Mouse (Mus musculus): ENCODE measurements around the gene Mphosph6. TPM values are rescaled to one million over a fixed set of nuclear protein-coding genes. Genes with fewer than 3 reads are reported as not detected.

The Mphosph6 gene
- 10 to 100 TPM; 61.0 to 74.5 TPM for polyA plus RNA-seq (2017; shearing (Covaris generic))

DNA sequence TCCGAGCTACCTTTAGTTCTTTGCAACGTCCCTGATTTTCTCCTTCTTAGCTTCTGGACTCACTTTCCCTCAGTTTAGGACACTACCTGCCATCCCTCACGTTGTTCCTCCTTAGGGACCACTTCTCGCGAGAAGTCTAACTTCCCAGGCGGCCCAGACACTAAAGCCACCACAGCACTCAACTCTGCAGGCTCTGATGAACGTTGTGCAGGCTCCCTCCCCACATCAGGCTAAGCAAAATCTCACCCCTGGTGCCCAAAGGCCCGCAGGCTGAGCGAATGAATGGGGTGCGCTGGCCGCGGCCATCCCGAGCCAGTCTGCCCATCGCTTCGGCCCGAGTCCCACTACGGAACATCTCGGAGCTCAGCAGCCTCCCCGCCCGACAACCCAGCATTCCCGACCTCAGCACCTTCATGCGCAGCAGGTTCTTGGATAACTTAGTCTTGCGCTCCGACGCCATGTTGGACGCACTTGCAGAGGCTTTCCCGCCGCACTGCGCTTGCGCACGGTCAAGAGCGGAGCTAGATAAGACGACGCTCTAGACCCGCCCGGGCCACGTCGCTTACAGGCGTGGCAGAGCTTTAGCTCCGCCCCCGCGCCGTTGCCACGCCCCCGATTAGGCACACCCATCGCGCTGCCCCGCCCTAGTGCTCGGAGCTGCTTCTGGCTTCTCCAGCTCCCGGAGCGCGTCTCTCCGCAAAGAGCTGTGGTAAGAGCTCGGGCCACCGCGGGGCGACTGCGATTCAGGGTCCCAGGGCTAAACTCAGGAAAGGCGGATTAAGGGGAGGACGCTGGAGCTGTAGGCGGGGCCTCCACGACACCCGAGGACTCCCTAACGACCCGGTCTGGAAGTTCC is at the start of gene Mphosph6:
Gene Mphosph6 (minus strand): TSS at position 501 of the 856 bp plus-strand sequence.
- ATAC-seq: peak; percentile 94

DNA sequence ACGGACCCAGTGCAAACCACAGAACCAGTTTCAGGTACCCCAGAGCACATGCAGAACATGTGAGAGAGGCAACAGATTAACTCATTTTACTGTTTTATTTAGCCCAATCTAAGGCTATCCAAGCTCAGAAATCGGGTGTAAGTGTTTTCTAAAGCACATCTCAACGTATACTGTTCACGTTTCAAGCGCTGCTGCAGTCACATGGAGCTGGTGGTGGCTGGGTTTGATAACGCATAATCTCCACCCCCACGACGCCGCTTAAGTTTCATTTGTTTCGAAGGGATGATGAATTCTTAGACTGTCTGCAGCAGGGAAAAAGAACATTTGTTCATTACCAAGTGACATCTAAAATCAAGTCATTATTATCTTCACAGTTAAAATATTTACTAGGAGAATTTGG is 48.7 kb upstream of the Mphosph6 start:
- ATAC-seq: no peak

DNA sequence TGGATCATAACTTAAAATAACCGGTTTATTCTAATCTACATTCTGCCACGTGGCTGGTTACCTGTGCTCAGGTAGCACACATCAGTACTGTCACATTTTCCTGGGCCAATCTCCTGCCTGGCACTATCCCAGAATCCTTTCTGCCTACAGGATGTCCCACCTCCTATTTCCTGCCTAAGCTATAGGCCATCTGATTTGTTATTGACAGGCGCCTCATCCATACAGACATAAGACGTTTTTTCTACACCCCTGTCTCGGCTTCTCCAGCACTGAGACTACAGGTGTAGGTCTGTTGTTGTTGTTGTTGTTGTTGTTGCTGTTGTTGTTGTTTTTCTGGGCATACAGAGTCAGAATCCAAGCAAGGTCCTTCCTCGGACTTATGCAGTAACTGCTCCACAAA is 46.1 kb upstream of the Mphosph6 start:
- ATAC-seq: no peak

DNA sequence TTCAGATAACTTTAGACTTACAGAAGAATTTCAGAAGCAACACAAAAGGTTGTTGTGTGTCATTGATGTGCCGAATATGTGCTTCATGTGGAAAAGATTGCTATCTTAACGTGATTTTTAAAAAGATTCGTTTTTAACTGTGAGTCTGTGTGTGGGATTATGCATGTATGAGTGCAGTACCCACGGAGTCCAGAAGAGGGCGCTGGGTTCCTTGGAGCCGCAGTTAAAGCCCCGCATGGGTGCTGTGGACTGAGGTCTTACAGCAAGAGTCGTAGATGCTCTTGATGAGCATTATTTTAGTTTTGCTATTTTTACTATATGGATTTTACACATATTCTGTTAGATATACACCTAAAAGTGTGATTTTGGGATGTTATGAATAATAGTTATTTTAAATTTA is 42.0 kb upstream of the Mphosph6 start:
- no peak for ATAC-seq

DNA sequence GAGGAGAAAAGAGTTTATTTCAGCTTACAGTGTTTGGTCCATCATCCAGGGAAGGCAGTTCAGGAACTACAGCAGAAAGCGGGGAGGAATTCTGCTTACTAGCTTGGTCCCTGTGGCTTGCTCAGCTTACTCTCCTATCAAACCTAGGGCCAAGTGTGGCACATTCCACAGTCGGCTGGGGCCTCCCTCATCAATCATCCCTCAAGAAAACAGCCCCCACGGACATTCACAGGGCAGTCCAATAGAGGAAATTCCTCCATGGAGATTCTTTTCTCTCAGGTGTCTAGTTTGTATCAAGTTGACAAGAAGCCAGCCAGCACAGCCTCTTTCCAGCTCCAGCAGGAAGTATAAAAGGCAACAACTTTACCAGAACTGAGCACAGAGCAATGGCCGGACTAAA is 11.8 kb upstream of the Mphosph6 start:
- ATAC-seq: no peak

DNA sequence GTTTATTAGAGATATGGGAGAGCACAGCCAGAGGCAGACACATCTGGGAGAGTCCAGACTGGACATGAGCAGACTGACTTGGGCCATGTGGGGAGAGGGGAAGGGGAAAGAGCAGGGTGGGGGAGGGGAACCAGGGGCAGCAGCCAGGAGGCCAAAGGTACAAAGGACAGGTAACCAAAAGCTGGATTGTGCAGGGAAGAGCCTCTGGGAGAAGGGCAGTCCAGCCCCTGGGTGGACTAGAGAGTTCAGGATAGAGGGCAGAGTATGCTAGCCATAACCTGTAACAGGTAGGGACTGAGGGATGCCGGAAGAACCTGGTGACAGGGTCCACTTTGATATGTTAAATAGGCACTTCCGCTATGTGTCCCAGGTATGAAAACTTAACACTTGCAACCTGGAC is 8.9 kb upstream of the Mphosph6 start:
- no peak for ATAC-seq

DNA sequence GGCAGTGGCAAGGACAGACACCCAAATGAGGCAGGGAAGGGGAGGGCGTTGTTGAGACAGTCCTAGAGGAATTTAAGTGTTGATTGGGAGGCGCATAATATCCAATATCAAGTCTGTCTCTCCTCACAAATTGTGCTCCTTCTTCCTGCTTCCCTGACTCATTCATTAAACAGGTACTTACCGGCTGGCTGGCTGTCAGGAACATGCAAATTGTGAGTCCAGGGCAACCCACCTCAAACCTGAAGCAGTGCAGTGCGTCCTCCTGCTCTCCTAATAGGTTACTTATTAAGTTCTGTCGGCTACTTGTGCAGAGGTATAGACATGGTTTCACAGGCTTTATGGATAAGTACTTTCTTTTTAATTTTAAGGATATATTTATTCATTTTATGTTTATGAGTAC is 3.7 kb upstream of the Mphosph6 start:
- ATAC-seq: no peak

DNA sequence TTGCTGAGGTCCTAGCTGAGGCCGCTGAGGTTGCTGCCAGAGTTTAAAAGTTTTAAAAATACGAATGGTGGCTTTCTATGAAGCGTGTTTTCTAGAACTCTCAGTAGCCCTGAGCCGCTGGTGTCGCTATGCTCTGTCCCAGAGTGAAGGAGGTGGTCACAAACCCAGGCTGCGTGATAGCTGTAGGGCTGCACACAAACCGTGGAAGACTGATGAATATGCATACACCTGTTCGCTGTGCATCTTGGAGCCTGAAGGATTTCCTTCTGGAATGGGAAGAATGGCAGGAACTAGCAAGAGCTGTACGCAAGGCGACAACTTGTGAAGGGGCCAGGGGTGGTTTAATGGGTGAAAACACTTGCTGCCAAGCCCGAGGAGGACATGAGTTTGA is 551 bp upstream of the Mphosph6 start:
- ATAC-seq: peak; percentile 29

DNA sequence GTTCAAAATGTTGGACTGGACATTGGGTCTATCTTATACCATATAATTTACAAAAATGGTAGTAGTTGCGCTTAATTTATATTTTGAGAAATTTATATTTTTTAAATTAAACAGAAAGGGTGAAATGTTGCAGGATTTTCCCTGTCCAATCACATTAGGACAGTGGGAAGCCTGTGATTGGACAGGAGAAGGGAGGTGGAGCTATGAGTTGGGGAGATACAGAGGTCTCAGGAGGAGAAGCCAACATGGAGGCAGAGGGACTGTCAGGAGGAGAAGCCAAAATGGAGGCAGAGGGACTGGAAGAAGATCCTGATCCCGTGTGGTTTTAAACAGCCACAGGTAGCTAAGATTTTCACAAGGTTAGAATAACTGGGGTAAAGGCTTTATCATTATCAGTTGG is 3.7 kb downstream of the Mphosph6 start:
- no peak for ATAC-seq

DNA sequence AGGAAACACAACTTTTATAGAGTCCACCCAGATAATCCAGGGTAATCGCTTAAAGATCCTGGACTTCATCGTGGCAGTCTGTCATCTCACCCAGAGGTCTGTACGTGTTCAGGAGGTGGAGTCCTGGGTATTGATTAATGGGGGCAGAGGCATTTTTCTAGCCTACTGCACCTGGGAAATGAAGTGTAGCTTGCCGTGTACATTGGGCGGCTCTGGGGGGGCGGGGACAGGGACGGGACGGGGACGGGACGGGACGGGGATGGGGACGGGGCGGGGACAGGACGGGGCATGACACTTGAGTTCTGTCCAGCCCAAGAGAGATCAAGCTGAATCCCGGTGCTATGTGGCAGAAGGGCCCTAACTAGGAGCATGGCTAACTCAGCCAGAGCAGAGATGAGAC is 5.3 kb downstream of the Mphosph6 start:
- ATAC-seq: no peak

DNA sequence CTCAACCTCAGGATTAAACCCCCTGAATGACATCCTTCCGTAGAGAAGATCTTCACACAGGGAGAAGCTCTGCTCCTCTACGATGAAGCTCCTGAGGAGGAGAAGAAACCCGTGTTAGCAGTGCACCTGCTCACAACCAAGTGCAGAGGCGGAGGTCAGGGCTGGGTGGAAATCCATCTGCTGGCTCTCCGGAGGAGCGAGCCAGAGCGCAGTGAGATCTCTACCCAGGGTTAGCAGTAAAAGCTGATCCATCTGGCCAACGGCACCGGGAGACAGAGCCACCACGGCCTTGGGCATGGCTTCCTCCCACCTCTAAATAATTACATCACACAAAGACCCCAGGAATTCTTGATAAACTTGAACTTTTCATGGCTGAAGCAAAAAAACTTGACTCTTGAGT is 7.2 kb downstream of the Mphosph6 start:
- ATAC-seq: no peak

DNA sequence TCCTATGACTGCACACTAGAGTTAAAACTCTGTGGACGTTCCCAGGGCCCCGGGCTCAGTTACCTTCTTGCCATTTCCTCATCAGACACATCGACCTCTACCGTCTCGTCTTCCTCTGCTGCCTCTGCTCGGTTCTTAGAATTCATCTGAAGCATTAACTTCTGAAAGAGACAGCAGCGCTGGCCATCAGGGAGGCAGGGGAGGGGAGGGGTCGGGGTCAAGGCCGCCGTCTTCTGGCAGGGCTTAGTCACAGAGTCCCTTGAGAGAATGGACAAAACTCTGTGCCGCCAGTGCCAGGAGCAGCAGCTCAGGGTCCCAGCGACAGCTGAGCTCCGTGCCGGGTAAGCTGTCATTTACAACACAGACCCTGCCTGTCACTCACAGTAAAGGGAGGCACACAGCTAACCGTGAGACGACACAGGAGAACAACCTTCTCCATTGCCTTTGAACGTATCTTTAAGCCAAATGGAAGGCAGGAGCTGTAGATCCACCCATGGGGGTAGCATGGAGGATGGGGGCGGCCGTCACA is 9.1 kb downstream of the Mphosph6 start:
- no peak for ATAC-seq

DNA sequence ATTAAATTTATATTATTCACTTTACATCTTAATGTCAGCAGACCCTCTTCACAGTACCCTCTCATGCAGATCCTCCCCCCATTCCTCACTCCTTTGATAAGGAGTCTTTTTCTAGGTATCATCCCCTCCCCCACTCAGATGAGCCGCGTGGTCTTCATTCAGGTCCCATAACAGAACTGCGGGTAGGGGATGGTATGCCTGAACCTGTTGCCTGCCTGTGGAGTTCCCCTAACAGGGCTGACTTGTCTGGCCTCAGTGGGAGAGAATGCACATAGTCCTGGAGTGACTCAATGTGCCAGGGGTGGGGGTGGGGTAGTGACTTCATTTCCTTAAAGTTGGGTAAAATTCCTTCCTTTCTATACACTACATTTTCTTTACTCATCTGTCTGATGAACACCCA is 15.3 kb downstream of the Mphosph6 start:
- ATAC-seq: no peak

DNA sequence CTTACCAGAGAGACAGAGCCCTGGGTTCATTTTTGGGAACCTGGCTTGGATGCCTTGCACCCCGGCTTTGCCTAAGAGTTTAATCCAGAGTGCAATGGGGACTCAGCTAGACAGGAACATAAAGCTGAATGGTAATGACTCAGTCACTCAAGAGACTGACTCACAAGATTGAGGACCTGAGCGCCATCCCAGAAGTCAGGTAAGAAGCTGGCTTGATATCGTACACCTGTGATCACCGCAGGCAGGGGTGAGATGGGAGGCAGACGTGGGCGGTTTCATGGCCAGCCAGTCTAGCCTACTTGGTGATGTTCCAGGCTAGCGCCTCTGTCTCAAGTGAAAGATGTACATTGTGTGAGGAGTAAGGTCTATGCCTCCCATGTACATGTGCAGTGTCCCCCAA is 18.7 kb downstream of the Mphosph6 start:
- no peak for ATAC-seq

DNA sequence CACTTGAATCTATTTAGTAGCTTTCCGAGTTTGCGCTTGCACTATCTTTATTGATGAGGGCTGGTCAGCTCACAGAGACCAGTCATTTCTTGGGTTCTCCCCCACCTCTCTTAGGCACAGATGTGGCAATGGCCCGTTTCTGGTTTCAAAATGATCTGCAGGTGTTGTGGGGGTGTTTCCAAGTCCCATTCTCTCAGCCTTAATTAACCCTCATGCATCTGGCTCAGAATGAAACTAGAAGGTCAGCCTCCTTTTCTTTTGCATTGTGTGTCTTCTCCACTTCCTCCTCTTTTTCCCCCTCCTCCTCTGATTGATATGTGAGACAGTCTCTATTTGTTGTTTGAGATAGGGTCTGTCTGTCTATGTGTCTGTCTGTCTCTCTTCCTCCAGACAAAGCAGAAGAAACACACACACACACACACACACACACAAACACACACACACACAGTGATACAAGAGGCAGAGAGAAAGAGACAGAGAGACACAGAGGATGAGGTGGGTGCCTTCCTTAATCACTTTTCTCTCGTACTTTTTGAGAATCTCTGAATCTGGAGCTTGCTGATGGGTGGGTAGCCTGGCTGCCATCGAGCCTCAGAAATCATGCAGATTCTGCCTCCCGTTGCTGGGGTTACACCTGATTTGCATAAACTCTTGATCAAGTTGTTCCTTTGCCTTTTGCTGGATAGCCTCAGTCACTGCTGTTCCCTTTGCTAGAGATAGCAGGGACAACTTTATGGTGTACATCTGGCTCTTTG is 20.2 kb downstream of the Mphosph6 start:
- peak; percentile 55 for ATAC-seq

DNA sequence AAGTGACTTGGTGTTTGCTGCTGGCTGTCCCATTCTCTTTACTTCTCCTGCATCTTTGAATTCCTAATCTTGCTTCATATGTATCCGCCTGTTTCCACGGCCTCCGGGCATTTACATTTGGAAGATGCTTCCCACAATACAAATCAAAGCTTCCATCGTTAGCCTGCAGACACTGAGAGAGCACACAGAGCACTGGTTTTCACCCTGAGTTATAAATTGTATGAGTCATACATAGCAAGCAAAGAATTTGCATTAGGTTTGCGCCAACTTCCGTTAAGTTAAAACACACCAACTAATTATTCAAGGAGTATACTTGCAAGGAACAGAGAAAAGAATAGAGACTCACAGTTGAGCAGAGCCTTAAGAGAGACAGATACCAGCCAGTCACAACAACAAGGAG is 22.4 kb downstream of the Mphosph6 start:
- peak; percentile 30 for ATAC-seq

DNA sequence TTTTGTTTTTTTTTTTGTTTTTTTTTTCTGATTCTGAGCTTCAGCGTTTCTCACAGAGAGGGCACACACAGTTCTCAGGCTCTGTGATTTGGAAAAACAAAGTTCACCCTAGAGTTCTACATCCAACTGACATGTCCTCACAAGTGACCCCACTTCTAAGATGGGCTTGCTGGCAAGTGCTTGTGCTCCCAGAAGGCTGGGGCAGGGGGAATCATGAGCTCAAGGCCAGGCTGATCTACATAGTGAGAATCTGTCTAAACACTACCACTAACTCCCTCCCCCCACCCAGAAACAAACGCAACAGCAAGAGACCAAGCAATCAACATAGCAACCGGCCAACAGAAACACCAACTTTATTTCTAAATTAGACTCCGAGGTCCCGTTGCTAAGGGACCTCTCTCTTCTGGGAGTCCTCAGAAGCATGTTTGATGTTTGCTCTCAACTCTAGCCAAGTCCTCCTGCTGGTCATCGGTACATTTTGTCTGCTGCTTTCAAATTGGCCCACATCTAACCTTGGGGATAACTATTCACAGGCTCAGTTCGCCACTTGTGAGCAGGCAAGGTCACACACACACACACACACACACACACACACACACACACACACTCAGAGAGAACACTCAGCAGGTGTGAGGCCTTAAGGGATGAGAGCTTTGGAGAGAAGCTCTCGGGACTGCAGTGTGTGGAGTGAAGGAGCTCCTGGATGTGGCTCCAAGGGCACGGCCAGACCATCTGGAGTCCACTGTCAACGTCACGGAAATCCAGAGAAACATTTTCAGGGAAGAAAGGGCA is 23.0 kb downstream of the Mphosph6 start:
- no peak for ATAC-seq

DNA sequence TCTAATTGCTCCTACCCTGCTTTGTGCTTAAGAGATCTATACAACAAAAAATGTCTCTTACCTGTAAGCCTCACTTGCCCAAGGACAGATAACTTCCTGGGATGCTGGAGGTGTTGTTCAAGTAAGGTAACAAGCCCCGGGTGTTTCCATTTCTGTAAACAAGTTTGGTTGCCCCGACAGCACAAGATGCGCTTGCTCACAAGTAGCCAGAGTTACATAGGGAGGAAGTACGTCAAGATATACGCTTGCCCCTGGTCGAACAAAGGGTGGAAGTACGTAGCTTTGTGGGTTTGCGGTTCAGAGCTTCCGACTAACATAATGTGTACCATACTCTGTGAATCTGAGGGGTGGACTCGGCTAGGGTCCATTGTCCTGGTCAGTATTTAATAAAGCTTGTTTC is 25.7 kb downstream of the Mphosph6 start:
- ATAC-seq: peak; percentile 55

DNA sequence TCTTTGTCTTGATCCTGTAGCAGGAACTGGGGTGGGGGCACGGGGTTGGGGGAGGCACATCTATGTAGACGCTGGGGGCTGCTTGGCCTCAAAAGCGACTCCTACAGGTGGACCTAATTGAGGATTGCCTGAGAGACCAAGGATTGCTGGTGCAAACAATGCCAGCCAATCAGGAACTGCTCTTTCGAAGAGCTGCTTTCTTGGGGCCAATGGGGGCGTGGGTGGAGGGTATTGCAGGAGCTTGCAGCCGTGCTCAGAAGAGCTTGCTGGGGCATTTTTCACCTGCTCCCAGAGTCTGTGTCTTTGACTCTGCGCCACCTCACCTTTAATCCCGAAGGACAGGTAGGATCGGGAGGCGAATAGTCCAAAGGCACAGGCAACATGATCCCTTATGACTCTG is 26.1 kb downstream of the Mphosph6 start:
- no peak for ATAC-seq

DNA sequence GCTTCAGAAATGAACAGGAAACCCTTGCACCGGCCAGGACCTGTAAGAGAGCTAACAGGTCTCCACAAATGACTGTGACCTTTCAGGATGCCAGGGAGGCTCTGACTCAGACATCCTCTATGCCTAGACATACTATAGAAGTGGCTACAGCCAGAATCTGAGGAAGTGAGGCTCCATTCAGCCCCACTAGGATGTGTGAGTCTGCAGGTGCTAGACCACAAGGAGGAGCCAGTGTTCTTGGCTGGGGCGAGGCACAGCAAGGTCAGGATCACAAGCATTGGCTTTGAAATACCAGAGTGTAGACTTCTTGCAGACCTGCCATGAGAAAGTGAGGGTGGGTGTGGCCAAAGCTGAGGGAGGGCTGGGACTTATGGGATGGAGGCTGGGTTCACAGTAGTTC is 29.1 kb downstream of the Mphosph6 start:
- peak; percentile 81 for ATAC-seq

DNA sequence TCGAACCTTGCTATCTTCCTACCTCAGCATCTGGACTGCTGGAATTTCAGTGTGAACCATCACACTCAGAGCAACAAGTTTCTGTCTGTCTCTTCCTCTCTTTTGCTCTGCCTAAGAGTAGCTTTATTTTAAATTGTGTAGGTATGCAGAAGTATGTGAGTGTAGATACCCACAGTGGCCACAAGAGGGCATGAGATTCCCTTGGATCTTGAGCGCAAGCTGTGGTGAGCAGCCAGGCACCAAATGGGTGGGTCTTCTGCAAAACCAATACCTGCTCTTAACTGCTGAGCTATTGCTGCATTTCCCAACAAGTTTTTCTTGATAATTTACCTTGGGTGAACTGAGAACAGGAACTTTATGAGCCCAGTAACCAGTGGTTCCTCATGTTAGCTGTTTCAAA is 29.6 kb downstream of the Mphosph6 start:
- peak; percentile 26 for ATAC-seq

DNA sequence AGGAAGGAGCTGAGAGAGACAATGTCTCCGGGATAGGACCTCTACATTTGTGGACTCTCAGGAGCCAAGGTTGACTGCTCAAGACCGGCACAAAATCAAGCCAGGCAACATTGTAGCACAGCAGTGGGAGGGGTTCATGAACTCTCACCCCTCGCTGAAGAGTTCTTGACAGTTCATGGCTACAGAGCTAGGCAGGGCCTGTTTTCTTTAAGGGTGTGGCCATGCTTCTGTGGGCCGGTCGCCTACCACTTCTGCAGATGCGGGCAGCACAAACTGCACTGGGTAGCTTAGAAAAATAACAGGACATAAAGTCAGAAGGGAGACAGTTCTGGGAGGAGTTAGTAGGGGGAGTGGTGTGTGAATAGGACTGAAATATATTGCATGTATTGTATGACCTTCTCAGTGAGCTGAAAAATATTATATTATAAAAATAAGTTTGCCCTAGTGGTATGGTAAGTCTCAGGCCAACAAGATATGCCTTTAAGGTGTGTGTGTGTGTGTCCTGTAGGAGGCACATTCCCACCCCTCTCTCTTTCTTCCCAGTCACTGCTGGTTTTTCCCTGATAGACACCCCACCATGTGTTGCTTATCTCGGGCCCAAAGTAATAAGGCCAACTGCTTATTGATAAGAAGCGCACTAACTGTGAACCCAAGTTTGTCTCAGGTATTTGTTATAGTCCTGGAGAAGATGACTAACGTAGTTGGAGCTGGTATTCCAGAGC is 30.5 kb downstream of the Mphosph6 start:
- ATAC-seq: no peak

Measured in activated CD4-positive, CD25-positive, alpha-beta regulatory T cell, adult 4 months (primary cell).